Mouse (Mus musculus): Measurements from ENCODE around the gene Gm4553. TPM values are rescaled to one million over a fixed set of nuclear protein-coding genes. Genes with fewer than 3 reads are reported as not detected.
"Not testable (repeated sequence)": the region's sequence is repeated elsewhere in the genome, so short reads cannot be mapped to it uniquely, and the experiment has no call there.

Gene Gm4553
- polyA plus RNA-seq, 3 experiments from 2014 or later: not detected

DNA sequence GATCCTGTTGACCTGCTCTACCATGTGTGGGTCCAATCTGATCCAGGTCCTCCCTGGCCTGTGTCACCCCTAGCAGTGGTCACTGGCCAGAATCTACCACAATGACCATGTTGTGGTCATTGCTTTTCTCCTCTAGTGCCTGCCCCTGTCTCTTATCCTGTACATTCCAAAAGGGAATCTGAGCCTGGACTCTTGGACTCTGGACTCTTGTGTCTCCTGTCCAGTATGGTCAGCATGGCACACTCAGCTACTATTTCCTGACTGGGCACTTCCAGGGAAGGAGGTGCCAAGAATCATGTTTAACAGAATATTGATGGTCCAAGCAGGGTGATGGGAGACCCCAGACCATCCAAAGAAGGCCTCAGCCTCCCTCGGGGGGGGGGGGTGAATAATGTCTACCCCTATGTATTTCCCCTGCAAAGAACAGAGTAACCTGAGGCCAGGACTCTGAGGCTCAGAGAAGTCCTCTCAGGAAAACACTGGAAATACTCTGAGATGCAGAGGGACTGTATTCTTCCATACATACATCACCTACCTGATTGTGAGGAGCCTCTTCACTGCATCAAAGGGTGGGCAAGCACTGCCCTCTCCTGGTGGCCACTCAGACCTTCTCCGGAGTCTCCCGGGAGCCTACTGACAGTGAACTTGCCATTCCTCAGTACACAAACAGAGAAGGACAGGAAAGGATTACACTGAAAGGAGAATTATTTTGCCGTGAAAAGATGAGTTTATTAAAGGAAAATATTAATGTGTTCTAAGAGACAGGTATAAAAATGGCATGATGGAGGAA lies 31.1 kb downstream of the Gm4553 start:
- no peak for ATAC-seq

- no peak for ATAC-seq
These were observed 36.7 kb downstream of the Gm4553 start for GRCm38 (mm10) chr7:142128843-142129242.

DNA sequence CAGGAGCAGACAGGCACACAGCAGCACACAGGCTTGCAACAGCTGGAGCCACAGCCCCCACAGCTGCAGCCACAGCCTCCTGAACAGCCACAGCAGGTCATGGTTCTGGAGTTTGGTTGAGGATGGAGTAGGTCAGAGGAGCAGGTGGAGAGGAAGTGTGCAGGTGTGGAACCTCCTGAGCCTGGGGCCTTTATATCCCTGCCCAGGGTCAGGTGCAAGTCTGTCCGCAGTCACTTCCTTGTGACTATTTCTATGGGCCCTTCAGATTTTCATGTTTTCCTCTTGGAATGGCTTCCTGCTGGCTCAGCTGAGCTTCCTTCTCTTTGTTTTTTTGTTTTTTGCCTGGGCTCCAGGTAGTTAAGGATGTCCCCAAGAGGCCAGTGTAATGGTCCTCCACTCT lies 44.9 kb downstream of the Gm4553 start, which contains the start of gene Gm45618:
Gene Gm45618, minus strand, starts transcription at position 101 of the 400 bp plus-strand sequence.
- ATAC-seq: not testable (repeated sequence)

DNA sequence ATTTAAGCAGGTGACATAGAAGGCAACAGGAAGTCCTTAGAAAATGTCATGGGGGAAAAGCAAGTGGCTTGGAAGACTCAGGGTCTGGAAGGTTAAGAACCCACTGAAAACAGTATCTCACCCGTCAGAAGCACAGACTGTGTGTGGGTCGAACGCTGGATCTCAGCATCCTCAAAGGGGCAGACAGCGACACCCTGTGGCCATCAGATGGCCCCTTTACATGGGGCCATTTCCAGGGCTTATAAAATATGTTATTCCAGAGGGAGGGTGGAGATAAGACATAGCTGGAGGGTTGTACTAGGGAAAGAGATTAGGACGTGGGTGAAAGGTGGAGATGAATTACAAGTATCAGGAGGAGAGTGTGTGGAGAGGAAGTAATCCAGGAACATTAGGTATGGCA lies 45.9 kb downstream of the Gm4553 start:
- no peak for ATAC-seq

Other genes starting within 250 kb of the Gm4553 start
- gene Tollip, start 247.2 kb downstream of the Gm4553 start, polyA plus RNA-seq (2017; shearing (Covaris generic)): 10 to 100 TPM; 22.0 to 25.8 (median 24.5) TPM
- under 1 TPM; 0.34 to 0.75 (median 0.39) TPM for gene Brsk2, start 216.0 kb downstream of the Gm4553 start, polyA plus RNA-seq (2017; shearing (Covaris generic))
- 10 to 100 TPM; 61.4 to 67.5 (median 65.3) TPM for gene Mob2, start 104.7 kb downstream of the Gm4553 start, polyA plus RNA-seq (2017; shearing (Covaris generic))
- not detected for gene Dusp8, start 69.9 kb downstream of the Gm4553 start, polyA plus RNA-seq (2017; shearing (Covaris generic))
- gene Gm45618, start 45.0 kb downstream of the Gm4553 start, polyA plus RNA-seq (2017; shearing (Covaris generic)): not detected
- gene Gm39115, start 29.7 kb downstream of the Gm4553 start, polyA plus RNA-seq (2017; shearing (Covaris generic)): not detected
- not detected for gene Gm45337, start 21.1 kb downstream of the Gm4553 start, polyA plus RNA-seq (2017; shearing (Covaris generic))
- not detected for gene Gm29735, start 8.6 kb downstream of the Gm4553 start, polyA plus RNA-seq (2017; shearing (Covaris generic))
- not detected for gene Krtap5-2, start 10.3 kb upstream of the Gm4553 start, polyA plus RNA-seq (2017; shearing (Covaris generic))
- not detected for gene Gm10153, start 24.6 kb upstream of the Gm4553 start, polyA plus RNA-seq (2017; shearing (Covaris generic))
- gene Krtap5-3, start 35.6 kb upstream of the Gm4553 start, polyA plus RNA-seq (2017; shearing (Covaris generic)): not detected
- not detected for gene Gm7579, start 46.1 kb upstream of the Gm4553 start, polyA plus RNA-seq (2017; shearing (Covaris generic))
- gene Krtap5-5, start 64.2 kb upstream of the Gm4553 start, polyA plus RNA-seq (2017; shearing (Covaris generic)): not detected
- not detected for gene Gm40460, start 75.3 kb upstream of the Gm4553 start, polyA plus RNA-seq (2017; shearing (Covaris generic))
- gene Gm2431, start 92.6 kb upstream of the Gm4553 start, polyA plus RNA-seq (2017; shearing (Covaris generic)): not detected
- gene Gm4559, start 108.6 kb upstream of the Gm4553 start, polyA plus RNA-seq (2017; shearing (Covaris generic)): not detected
- not detected for gene Krtap5-1, start 131.4 kb upstream of the Gm4553 start, polyA plus RNA-seq (2017; shearing (Covaris generic))
- not detected for gene Krtap5-4, start 137.8 kb upstream of the Gm4553 start, polyA plus RNA-seq (2017; shearing (Covaris generic))
- 1 to 10 TPM; 1.6 to 4.5 (median 1.9) TPM for gene Ifitm10, start 208.0 kb upstream of the Gm4553 start, polyA plus RNA-seq (2017; shearing (Covaris generic))
- 1 to 10 TPM in 1 of 3 experiments, under 1 TPM in 1, not detected in 1; 0.63 to 1.9 TPM for gene Gm49369, start 216.9 kb upstream of the Gm4553 start, polyA plus RNA-seq (2017; shearing (Covaris generic))
- 100 to 1,000 TPM; 259 to 561 (median 285) TPM for gene Ctsd, start 222.3 kb upstream of the Gm4553 start, polyA plus RNA-seq (2017; shearing (Covaris generic))